Mouse (Mus musculus): ENCODE results near the gene Gm20716. TPM values are rescaled to one million over a fixed set of nuclear protein-coding genes. Genes with fewer than 3 reads are reported as not detected.

Gm20716 gene
- polyA plus RNA-seq (2017; shearing (Covaris generic)), result 10 to 100 TPM; 14.2 to 20.0 TPM

DNA sequence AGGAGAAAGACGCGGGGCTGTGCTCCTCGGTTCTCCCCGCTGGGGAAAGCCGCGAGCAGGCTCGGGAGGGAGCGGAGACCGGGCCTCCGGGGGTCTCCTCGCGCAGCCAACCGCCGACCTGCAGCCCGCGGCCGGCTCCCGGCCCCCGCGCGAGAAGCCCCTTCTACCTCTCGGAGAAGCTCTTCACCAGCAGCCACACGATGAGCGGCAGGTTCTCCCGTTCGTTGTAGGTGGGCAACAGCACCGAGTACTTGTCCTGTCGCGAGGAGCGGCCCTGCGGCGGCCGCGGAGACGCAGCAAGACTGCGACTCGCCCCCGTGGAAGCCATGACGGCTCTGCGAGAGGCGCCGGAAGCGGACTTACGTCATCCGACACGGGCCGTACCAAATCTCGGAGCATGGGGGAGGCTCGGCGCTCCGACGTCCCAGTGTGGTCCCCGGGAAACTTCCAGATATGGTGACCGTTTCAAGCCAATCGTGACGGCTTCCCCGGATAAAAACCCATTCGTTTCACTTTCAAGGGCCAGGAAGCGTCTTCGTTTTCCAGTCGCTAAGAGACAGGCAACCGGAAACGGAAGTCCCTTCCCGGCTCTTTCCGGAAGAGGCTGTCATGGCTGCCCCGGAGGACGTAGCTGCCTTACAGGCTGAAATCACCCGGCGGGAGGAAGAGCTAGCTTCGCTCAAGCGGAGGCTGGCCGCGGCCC, at the start of gene Gm20716, which contains the start of the genes Dpm1 and Mocs3:
TSS of gene Gm20716 (minus strand) at position 339 of the 703 bp plus-strand sequence.
TSS of gene Dpm1 (minus strand) at position 566 of the 703 bp plus-strand sequence.
TSS of gene Mocs3 (plus strand) at position 597 of the 703 bp plus-strand sequence.
- ATAC-seq, result peak; percentile 81

DNA sequence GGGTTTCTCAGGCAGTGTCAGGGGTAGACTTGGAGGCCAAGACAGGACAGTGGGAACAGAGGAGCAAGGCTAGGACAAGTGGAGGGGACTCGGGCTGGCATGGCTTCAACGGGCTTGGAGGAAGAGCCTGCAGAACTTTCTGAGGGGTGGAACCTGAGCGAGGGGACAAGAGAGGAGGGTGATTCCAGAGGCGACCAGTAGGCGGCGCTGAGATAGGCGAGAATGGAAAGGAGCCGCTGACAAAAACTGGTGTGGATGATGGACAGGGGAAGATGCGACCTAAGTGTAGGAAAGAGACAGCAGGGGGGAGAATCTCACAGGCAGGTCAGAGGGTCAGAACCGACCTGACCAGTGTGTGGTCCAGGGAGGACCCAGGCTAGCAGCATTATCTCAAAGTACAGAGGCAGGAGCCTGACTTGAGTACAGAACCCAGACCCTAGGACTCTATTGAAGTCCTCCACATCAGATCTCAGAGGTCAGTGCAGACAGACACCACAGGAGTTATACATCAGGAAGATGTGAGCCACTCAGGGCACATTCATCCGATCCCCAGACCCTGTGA, 44.3 kb upstream of the Gm20716 start:
- no peak for ATAC-seq

- no peak for ATAC-seq
Measured at GRCm38 (mm10) chr2:168273387-168273786, 43.2 kb upstream of the Gm20716 start.

GRCm38 (mm10) chr2:168268033-168268432, 37.9 kb upstream of the Gm20716 start:
- ATAC-seq, result no peak

GRCm38 (mm10) chr2:168260900-168261299, 30.7 kb upstream of the Gm20716 start:
- ATAC-seq, result no peak

GRCm38 (mm10) chr2:168260124-168260523, 30.0 kb upstream of the Gm20716 start:
- no peak for ATAC-seq

- no peak for ATAC-seq
Measured at GRCm38 (mm10) chr2:168259046-168259445, 28.9 kb upstream of the Gm20716 start.

DNA sequence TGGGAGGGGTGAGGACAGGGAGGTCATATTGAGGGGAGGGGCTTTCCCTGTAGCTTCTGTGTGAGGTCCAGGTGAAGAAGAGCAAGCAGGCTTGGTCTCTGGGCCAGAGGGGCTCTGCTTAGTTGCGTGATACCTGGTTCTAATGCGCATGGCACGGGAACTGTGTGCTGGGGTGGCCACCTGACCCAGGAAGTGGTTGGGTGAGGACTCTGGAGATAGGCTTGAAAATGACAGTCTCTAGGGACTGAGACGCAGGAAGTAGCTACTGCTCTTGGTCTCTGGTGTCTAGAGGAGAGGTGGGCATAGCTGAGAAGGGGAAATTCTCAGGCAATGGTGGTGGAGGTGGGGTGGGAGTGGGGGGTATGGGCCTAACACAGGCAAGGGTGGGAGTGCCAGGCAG, 27.0 kb upstream of the Gm20716 start:
- ATAC-seq, result no peak

GRCm38 (mm10) chr2:168256506-168256905, 26.3 kb upstream of the Gm20716 start:
- ATAC-seq, result no peak

- ATAC-seq, result no peak
Measured at GRCm38 (mm10) chr2:168253822-168254221, 23.7 kb upstream of the Gm20716 start.

GRCm38 (mm10) chr2:168252639-168253292, 22.6 kb upstream of the Gm20716 start:
- ATAC-seq, result no peak

GRCm38 (mm10) chr2:168250270-168250669, 20.1 kb upstream of the Gm20716 start:
- ATAC-seq, result peak; percentile 63

DNA sequence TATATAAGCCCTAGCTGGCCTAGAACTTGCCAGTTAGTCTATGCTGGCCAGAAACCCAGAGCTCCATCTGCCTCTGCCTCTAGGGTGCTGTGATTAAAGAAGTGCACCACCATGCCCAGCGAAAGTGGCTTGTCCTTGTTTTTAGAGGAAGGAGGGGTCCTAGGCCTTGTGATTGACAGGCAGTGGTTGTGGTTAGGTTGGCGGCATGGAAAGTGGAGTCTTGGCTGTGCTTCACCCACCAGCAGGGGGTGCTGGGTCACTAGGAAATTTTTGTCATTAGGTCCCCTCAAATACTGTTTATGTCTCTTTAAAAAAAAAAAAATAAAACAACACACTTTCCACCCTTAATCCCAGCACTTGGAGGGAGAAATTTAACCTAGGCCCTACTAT, 18.7 kb upstream of the Gm20716 start:
- no peak for ATAC-seq

DNA sequence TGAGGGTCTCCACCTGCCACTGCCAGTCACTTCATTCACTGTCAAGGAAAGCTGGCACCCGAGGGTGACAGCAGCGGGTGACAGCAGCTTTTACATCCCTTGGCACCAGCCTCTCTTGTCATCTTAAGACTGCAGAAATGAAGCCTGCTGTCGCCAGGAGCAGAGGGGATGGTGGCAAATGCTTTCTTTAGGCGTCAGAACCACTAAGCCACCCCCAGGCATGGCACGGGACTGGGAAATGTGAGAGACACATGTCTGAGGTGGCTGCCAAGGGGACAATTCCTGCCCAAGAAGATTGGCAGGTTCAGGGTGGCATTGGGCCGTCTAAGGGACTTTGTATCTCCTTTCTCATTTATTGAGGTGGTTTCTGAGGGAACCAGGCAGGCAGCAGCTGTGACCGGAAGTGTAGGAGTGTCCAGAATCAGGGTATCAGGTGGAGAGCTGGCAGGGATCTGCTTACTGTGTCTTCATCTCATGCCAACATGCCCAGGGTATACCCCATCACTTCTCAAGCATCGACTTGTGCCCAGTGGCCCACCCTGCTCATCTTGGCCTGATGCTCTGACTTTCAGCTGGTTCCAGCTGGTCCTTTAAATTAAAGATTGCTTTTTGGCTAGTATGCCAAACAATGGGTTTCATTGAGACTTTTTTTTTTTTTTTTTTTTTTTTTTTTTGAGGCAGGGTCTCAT, 18.1 kb upstream of the Gm20716 start:
- no peak for ATAC-seq

DNA sequence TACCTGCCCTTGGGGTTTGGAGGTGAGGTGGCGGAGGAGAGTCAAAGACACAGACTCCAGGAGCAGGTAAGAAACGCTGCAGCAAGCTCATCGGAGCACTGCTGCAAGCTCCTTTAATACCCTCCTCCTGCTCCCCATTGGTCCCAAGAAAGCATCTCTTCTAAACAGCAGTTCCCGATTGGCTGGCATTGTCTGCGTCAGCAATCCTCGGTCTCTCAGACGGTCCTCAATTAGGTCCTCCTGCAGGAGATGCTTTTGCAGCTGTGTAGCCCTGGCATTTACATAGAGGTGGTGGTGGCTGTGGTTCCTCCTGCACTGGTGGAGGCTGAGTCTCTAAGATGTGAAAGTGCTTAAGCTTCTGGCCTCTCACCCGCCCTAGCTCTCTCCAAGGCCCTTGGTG, 15.4 kb upstream of the Gm20716 start:
- ATAC-seq, result no peak

DNA sequence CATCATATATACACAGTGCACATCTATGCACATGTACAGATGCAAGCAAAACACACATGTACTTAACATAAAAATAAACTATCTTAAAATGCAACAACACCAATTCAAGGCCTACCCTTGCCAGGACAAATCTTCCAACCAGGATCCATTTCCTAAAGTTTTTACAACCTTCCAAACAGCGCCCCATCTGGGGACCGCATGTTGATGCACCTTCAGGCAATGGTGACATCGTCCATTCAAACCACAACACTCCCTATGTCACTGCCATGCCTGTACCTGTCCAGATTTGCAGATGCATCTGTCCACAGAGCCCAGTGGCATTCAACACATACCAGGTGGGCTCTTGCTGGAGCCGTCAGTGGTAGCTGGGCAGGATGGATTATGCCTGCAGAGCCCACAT, 13.1 kb upstream of the Gm20716 start:
- ATAC-seq, result no peak

GRCm38 (mm10) chr2:168242841-168243240, 12.7 kb upstream of the Gm20716 start:
- ATAC-seq, result no peak

DNA sequence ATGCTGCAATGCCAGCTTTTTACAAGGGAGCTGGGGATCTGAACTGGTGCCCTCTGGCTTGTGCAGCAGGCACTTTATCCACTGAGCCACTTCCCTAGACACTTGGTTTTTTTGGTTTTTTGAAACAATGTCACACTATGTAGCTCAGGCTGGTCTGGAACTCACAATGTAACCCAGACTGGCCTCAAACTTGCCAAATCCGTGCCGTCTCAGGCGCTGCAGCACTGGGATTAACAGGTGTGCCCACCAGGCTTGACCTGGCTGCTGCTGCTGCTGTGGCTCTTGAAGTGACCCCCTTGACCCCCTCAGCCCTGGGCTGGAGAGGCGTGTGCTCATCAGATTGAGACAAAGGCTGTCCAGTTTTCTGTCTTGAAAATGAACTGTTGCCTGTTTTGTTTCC, 8.2 kb upstream of the Gm20716 start:
- no peak for ATAC-seq

DNA sequence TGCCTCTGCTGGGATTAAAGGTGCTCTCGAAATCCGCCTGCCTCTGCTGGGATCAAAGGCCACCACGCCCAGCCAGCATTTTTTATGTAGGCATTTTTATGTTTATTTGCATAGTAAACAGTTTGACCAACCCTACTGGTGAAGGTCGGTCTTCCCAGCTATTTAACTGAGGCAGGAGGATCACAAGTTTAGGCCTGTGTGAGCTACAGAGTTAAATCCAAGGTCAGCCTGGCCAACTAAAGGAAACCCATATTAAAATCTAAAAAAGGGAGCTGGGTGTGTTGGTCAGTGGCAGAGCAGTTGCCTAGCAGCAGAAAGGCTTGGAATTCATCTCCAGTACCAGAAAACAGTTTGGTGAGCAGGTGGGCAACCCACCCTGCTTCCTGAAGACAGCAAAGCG, 3.1 kb upstream of the Gm20716 start:
- no peak for ATAC-seq

GRCm38 (mm10) chr2:168231471-168231829, 1.3 kb upstream of the Gm20716 start:
- no peak for ATAC-seq

- peak; percentile 44 for ATAC-seq
Measured at GRCm38 (mm10) chr2:168230773-168231470, 758 bp upstream of the Gm20716 start.
